ENCODE assay signal across 1 mouse cellular context in the genomic region with DNA sequence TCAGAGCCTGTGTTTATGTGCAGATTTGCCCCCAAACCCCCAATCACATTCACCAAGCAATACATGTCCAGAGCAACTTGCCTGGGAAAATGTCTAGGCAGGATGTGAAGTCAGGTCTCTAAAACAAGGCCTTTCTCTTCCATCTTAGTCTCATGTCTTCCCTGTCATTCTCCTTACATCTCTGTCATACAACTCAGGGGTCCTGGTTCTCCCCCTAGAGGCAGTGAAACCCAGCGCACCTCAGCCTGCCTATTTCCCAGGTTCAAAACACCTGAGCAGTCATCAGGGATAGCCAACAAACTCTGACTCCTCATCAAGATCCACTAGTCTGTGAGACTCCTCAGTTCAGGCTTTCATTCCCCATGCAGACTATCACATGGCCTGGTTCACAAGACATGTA.
TF ChIP-seq lines count a peak whose summit lies in the region.

No protein-coding gene starts in this region.

TF ChIP-seq in CH12.LX, 34 proteins besides CTCF, POLR2A, EP300 and RAD21 (continued from another document):
- TF ChIP-seq NRF1 (IDR thresholded peaks at IDR 0.05; ENCODE audit: low read depth, low read length) (no peak), UBTF (IDR thresholded peaks at IDR 0.05; ENCODE audit: low read depth, low read length) (no peak), ZNF384 (IDR thresholded peaks at IDR 0.05; ENCODE audit: low read depth, low read length) (no peak), ZKSCAN1 (IDR thresholded peaks at IDR 0.05; ENCODE audit: borderline replicate concordance, low read depth, low read length) (no peak)
TF ChIP-seq in CH12.LX: peak in this region for 0.
